32 mouse cellular contexts compared by ENCODE assay signal in genomic region chr9:50525585-50525984, GRCm38 (mm10). TPM values are rescaled to one million over a fixed set of nuclear protein-coding genes. Genes with fewer than 3 reads are reported as not detected.
DNase-seq lines count a peak whose midpoint lies in the region; TF ChIP-seq lines count a peak whose summit lies in the region.
"Had no signal": no experiment of that assay in that cellular context is flagged by ENCODE, and none has a peak within 500 bp of the region (broad histone marks: within the 10 kb centered on the region; RNA-seq: fewer than 3 reads in every experiment).

No protein-coding gene starts in this region.

- H3K4me1 ChIP-seq in CH12.LX (ENCODE audit: control insufficient read depth in 1 of 2, insufficient read depth in 2 of 2): peaks cover 14 to 46% of the 10 kb centered on the region in 2 experiments
- H3K4me1 ChIP-seq in brown adipose tissue, adult 24 weeks (ENCODE audit: control insufficient read depth, insufficient read depth, insufficient read length, low read length): peaks cover 9% of the 10 kb centered on the region

- H3K9me3 ChIP-seq in CH12.LX (replicated peaks; ENCODE audit: low read length): no peaks in the 10 kb centered on the region
- H3K9me3 ChIP-seq: embryonic facial prominence, embryonic 10.5 days; embryonic facial prominence, embryonic 13.5 days; forebrain, embryonic 13.5 days; G1E; heart, embryonic 12.5 days; heart, embryonic 15.5 days had no signal

- no peaks in the 10 kb centered on the region for H3K27me3 ChIP-seq in CH12.LX (replicated peaks)
- H3K27me3 ChIP-seq: embryonic facial prominence, embryonic 13.5 days; forebrain, embryonic 13.5 days; heart, embryonic 12.5 days; heart, embryonic 15.5 days; Patski had no signal

- no peak overlapping the region for H3K9ac ChIP-seq in CH12.LX (ENCODE audit: insufficient read depth, low read depth)
- H3K9ac ChIP-seq: embryonic facial prominence, embryonic 13.5 days; forebrain, embryonic 13.5 days; heart, embryonic 12.5 days; heart, embryonic 15.5 days; hindbrain, embryonic 14.5 days had no signal

- intact Hi-C loops in heart, postnatal 36 days (cut with DNase I): loop anchor here (5.0 kb wide), 2 partner anchors 78 to 1033 kb away; no protein-coding TSS in a partner anchor

- no peak for TF ChIP-seq POLR2A in CH12.LX (IDR thresholded peaks at IDR 0.05; ENCODE audit: low read depth, low read length)

- no peak overlapping the region for H3K4me3 ChIP-seq in CH12.LX (replicated peaks in 1 of 3; ENCODE audit: low read depth in 2 of 3, low read length in 2 of 3, poor library complexity in 1 of 3)
- H3K4me3 ChIP-seq in brown adipose tissue, adult 24 weeks (ENCODE audit: insufficient read depth, low read depth, low read length): no peak overlapping the region
- H3K4me3 ChIP-seq: embryonic facial prominence, embryonic 10.5 days; embryonic facial prominence, embryonic 13.5 days; erythroblast, embryonic 14.5 days; forebrain, embryonic 13.5 days; heart, embryonic 12.5 days; heart, embryonic 15.5 days had no signal

- H3K27ac ChIP-seq in CH12.LX (ENCODE audit: insufficient read depth, low read depth): no peak overlapping the region
- peak overlapping the region; percentile 61; the same call in 1 of the 2 replicates for H3K27ac ChIP-seq in brown adipose tissue, adult 24 weeks (replicated peaks; ENCODE audit: low read depth, low read length)
- H3K27ac ChIP-seq: embryonic facial prominence, embryonic 10.5 days; embryonic facial prominence, embryonic 13.5 days; forebrain, embryonic 13.5 days; heart, embryonic 15.5 days; hindbrain, embryonic 14.5 days; hindbrain, postnatal 0 days had no signal

- no peak for TF ChIP-seq RAD21 in CH12.LX (IDR thresholded peaks at IDR 0.05; ENCODE audit: low read depth, low read length)

- peak; percentile 55 for DNase-seq in heart, adult 11 months
- DNase-seq in heart, postnatal 36 days: no peak
- DNase-seq in 3T3-L1 (ENCODE audit: low read depth, low spot score) (peak; percentile 27), CH12.LX (ENCODE audit: extremely low read depth) (peak; percentile 37)
- no peak for DNase-seq in lung, adult 18-20 months
- DNase-seq in cerebellum, adult 11-12 months: no peak
- DNase-seq in right cerebral cortex, adult 18-20 months: no peak
- DNase-seq: adrenal gland, postnatal 25 days; cerebellum, adult 11 months; cerebellum, adult 8-10 months; cerebellum, postnatal 14 days; gastrocnemius, postnatal 10 days; gastrocnemius, postnatal 36 days; heart, adult 18-20 months; heart, postnatal 10 days; heart, postnatal 4 days; kidney, adult 2 months had no signal

- dilution Hi-C loops in CH12.LX (cut with MboI; ENCODE audit: extremely low pct_ligation_motif_present, extremely low pct_unique_long_range_greater_than_20kb, low sequenced_read_pairs): no loop called here

- H3K4me2 ChIP-seq in CH12.LX (ENCODE audit: insufficient read depth, low read depth, poor library complexity, severe bottlenecking): no peak overlapping the region
- H3K4me2 ChIP-seq: embryonic facial prominence, embryonic 13.5 days; forebrain, embryonic 13.5 days; heart, embryonic 12.5 days; heart, embryonic 15.5 days; hindbrain, embryonic 14.5 days had no signal

- no peak for TF ChIP-seq CTCF in CH12.LX (conservative IDR thresholded peaks at IDR 0.05 in 1 of 2, IDR thresholded peaks at IDR 0.05 in 1 of 2; ENCODE audit: low read depth in 2 of 2, low read length in 2 of 2)

- peaks cover 17 to 45% of the 10 kb centered on the region in 2 experiments for H3K36me3 ChIP-seq in CH12.LX (replicated peaks in 1 of 2; ENCODE audit: control insufficient read depth in 1 of 2, insufficient read depth in 1 of 2, low read length in 1 of 2)
- H3K36me3 ChIP-seq: embryonic facial prominence, embryonic 13.5 days had no signal

- in situ Hi-C loops in CH12.LX (cut with MboI; ENCODE audit: low pct_ligation_motif_present, low pct_unique_long_range_greater_than_20kb, low sequenced_read_pairs): loop anchor here (5.0 to 25.0 kb wide), 3 partner anchors 58 to 988 kb away; no protein-coding TSS in a partner anchor

- no peaks in the 10 kb centered on the region for H3K79me2 ChIP-seq in CH12.LX (replicated peaks; ENCODE audit: control insufficient read depth, extremely low read depth, insufficient read depth, poor library complexity, severe bottlenecking)

- TF ChIP-seq EP300 in CH12.LX (IDR thresholded peaks at IDR 0.05; ENCODE audit: low read length): peak; percentile 44; the same call in 1 of the 2 replicates

TF ChIP-seq in CH12.LX, 34 proteins besides CTCF, POLR2A, EP300 and RAD21:
- no peak for TF ChIP-seq USF1 (IDR thresholded peaks at IDR 0.05; ENCODE audit: low read depth, low read length)
- TF ChIP-seq MAZ (IDR thresholded peaks at IDR 0.05; ENCODE audit: low read depth, low read length): no peak
- TF ChIP-seq MEF2A (IDR thresholded peaks at IDR 0.05; ENCODE audit: borderline replicate concordance, low read depth, low read length): no peak
- TF ChIP-seq NRF1 (IDR thresholded peaks at IDR 0.05; ENCODE audit: low read depth, low read length): no peak
- no peak for TF ChIP-seq POLR2AphosphoS2 (IDR thresholded peaks at IDR 0.05; ENCODE audit: low read depth, low read length)
- no peak for TF ChIP-seq CHD1 (IDR thresholded peaks at IDR 0.05; ENCODE audit: low read depth, low read length)
- no peak for TF ChIP-seq JUND (conservative IDR thresholded peaks at IDR 0.05; ENCODE audit: low read depth, low read length)
- peak; percentile 80 for TF ChIP-seq BHLHE40 (IDR thresholded peaks at IDR 0.05; ENCODE audit: low read depth, low read length)
- peak; percentile 56; the same call in 1 of the 2 replicates for TF ChIP-seq IRF4 (IDR thresholded peaks at IDR 0.05; ENCODE audit: low read depth, low read length)
- TF ChIP-seq HCFC1 (IDR thresholded peaks at IDR 0.05; ENCODE audit: low read depth, low read length): no peak
- no peak for TF ChIP-seq TCF12 (IDR thresholded peaks at IDR 0.05; ENCODE audit: low read depth, low read length)
- no peak for TF ChIP-seq PAX5 (IDR thresholded peaks at IDR 0.05; ENCODE audit: low read length)
- TF ChIP-seq ETS1 (conservative IDR thresholded peaks at IDR 0.05; ENCODE audit: low read depth, low read length): peak; percentile 54
TF ChIP-seq in CH12.LX: peak in this region for 3.

RNA-seq across cellular contexts. Expression of gene Pts, which starts 2.9 kb away (rescaled TPM):
- total RNA-seq in heart, postnatal 36 days (2021): 10 to 100 TPM; 26.0 to 31.2 TPM
- total RNA-seq in CH12.LX (2012; rRNA removed) (35.3 and 37.9 TPM in 2 replicates), CH12.LX (2014; rRNA removed) (89.4 and 91.8 TPM in 2 replicates)
- polyA plus RNA-seq in CH12.LX (2012; ENCODE audit: insufficient read length, low read depth): 35.4 and 37.7 TPM in 2 replicates
- polyA plus RNA-seq in brown adipose tissue, adult 24 weeks (2012; ENCODE audit: insufficient read depth, insufficient read length, missing spikeins): 255 and 268 TPM in 2 replicates

RNA-seq across cellular contexts. Expression of gene Il18, which starts 29.0 kb away (rescaled TPM):
- 1 to 10 TPM in 1 of 2 experiments, under 1 TPM in 1; 0.84 to 1.8 TPM for total RNA-seq in heart, postnatal 36 days (2021)
- 0.59 and 0.63 TPM in 2 replicates for total RNA-seq in CH12.LX (2012; rRNA removed)
- total RNA-seq in CH12.LX (2014; rRNA removed): 0.70 and 0.98 TPM in 2 replicates
- 0.56 TPM in 1 of 2 replicates, not detected in the other for polyA plus RNA-seq in CH12.LX (2012; ENCODE audit: insufficient read length, low read depth)
- 2.2 and 3.0 TPM in 2 replicates for polyA plus RNA-seq in brown adipose tissue, adult 24 weeks (2012; ENCODE audit: insufficient read depth, insufficient read length, missing spikeins)
- total RNA-seq: G1E had no signal
- polyA plus RNA-seq: erythroblast, embryonic 14.5 days; G1E had no signal

RNA-seq across cellular contexts. Expression of gene Bco2, which starts 29.4 kb away (rescaled TPM):
- total RNA-seq in heart, postnatal 36 days (2021): under 1 TPM; 0.42 to 0.49 TPM
- total RNA-seq in CH12.LX (2012; rRNA removed) (1.2 and 1.3 TPM in 2 replicates), CH12.LX (2014; rRNA removed) (0.68 and 0.73 TPM in 2 replicates)
- polyA plus RNA-seq in CH12.LX (2012; ENCODE audit: insufficient read length, low read depth): 0.53 and 0.93 TPM in 2 replicates
- polyA plus RNA-seq in brown adipose tissue, adult 24 weeks (2012; ENCODE audit: insufficient read depth, insufficient read length, missing spikeins): 0.54 and 1.1 TPM in 2 replicates
- polyA plus RNA-seq: erythroblast, embryonic 14.5 days; G1E had no signal

RNA-seq across cellular contexts. Expression of gene Plet1, which starts 31.3 kb away (rescaled TPM):
- total RNA-seq in heart, postnatal 36 days (2021): 1 to 10 TPM in 1 of 2 experiments, under 1 TPM in 1; 0.95 to 1.7 TPM
- total RNA-seq in CH12.LX (2012; rRNA removed) (0.08 TPM in 1 of 2 replicates, not detected in the other), CH12.LX (2014; rRNA removed) (not detected in 2 replicates)
- polyA plus RNA-seq in CH12.LX (2012; ENCODE audit: insufficient read length, low read depth): 0.19 TPM in 1 of 2 replicates, not detected in the other
- polyA plus RNA-seq in brown adipose tissue, adult 24 weeks (2012; ENCODE audit: insufficient read depth, insufficient read length, missing spikeins): not detected in 2 replicates
- total RNA-seq: G1E; gastrocnemius, adult 18-20 months; gastrocnemius, postnatal 10 days; gastrocnemius, postnatal 36 days had no signal
- polyA plus RNA-seq: erythroblast, embryonic 14.5 days; forebrain, embryonic 13.5 days had no signal

RNA-seq across cellular contexts. Expression of gene Tex12, which starts 35.5 kb away (rescaled TPM):
- total RNA-seq in heart, postnatal 36 days (2021): not detected
- not detected in 2 replicates for total RNA-seq in CH12.LX (2012; rRNA removed)
- not detected in 2 replicates for total RNA-seq in CH12.LX (2014; rRNA removed)
- not detected in 2 replicates for polyA plus RNA-seq in CH12.LX (2012; ENCODE audit: insufficient read length, low read depth)
- polyA plus RNA-seq in brown adipose tissue, adult 24 weeks (2012; ENCODE audit: insufficient read depth, insufficient read length, missing spikeins): not detected in 2 replicates
- total RNA-seq: adrenal gland, adult 8-10 months; adrenal gland, postnatal 25 days; G1E; gastrocnemius, adult 18-20 months; gastrocnemius, postnatal 10 days; gastrocnemius, postnatal 36 days; heart, adult 18-20 months; heart, postnatal 10 days; heart, postnatal 4 days; hindbrain, postnatal 0 days had no signal
- polyA plus RNA-seq: embryonic facial prominence, embryonic 10.5 days; embryonic facial prominence, embryonic 13.5 days; erythroblast, embryonic 14.5 days; forebrain, embryonic 13.5 days; forebrain, embryonic 16.5 days; G1E; heart, embryonic 12.5 days; heart, embryonic 15.5 days; hindbrain, embryonic 14.5 days; intestine, embryonic 14.5 days; kidney, adult 2 months; Patski had no signal

Comparison
In these comparisons a context has a peak if more than half of its experiments do, and no peak if none do; other contexts are left out.
1. DNase-seq: peak in heart, adult 11 months (single experiment), 3T3-L1 (single experiment) and CH12.LX (single experiment); none in heart, postnatal 36 days (0 of 2), lung, adult 18-20 months (0 of 2), cerebellum, adult 11-12 months (single experiment) and right cerebral cortex, adult 18-20 months (single experiment).